Mouse (Mus musculus) right cerebral cortex, postnatal 36 days (tissue): ENCODE results near the gene Stat3.

ENCODE experiments used
- DNase-seq, 2 experiments: peaks; one replicate each; pipeline ENCODE4 v3.0.0; 2022; ENCODE audit warnings: low spot score in 2 of 2, mixed read lengths in 1 of 2

Gene Stat3

GRCm38 (mm10) chr11:100924386-100924919 is 14.9 kb downstream of the Stat3 start:
- DNase-seq = no peak

- no peak for DNase-seq
Measured at GRCm38 (mm10) chr11:100920887-100921624, 18.3 kb downstream of the Stat3 start.

GRCm38 (mm10) chr11:100918007-100918406 is 21.3 kb downstream of the Stat3 start:
- no peak for DNase-seq

DNA sequence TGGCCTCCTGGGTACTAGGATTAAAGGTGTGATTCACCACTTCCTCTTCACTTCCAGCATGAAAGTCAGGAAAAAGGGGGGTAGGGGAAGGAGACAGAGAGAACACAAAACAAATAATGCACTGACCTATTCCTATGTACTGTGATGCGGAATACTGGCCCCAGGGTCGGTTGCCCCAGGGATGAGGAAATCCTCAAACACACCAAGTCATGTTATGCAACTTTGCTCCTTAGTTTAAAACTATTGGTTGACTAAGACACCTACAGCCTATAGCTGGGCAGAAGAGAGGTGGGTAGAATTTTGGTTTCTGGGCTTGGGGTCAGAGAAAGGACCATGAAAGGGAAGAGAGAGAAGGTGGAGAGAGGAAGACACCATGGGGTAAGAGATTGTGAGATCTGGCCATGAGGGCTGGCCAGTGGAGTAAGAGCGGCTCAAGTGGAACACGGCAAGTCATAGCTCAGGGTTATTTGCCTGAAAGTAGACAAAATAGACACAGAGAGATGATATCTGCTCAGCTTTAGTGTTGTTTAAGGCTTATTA is 22.8 kb downstream of the Stat3 start:
- DNase-seq = no peak

DNA sequence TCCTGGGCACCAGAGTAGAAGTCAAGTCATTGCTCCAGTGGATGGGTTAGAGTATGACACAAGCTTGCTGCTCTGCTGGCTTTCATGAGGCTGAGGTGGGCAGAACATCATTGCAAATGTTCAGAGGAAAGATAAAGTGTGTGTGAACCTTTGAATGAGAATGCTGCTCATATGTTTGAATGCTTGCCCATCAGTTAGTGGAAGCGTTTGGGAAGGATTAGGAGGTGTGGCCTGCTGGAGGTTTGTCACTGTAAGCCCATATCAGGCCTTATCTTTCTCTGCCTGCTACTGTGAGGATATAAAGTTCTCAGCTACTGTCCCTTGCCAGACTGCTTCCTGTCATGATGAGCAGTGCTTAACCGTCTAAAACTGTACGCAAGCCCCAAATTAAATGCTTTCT is 24.3 kb downstream of the Stat3 start:
- DNase-seq = no peak

- DNase-seq = no peak
Measured at GRCm38 (mm10) chr11:100914415-100914814, 24.9 kb downstream of the Stat3 start.

- no peak for DNase-seq
Measured at GRCm38 (mm10) chr11:100912401-100913155, 26.8 kb downstream of the Stat3 start.

GRCm38 (mm10) chr11:100908567-100908966 is 30.8 kb downstream of the Stat3 start:
- DNase-seq = no peak

- DNase-seq = no peak
Measured at GRCm38 (mm10) chr11:100908112-100908511, 31.2 kb downstream of the Stat3 start.

DNA sequence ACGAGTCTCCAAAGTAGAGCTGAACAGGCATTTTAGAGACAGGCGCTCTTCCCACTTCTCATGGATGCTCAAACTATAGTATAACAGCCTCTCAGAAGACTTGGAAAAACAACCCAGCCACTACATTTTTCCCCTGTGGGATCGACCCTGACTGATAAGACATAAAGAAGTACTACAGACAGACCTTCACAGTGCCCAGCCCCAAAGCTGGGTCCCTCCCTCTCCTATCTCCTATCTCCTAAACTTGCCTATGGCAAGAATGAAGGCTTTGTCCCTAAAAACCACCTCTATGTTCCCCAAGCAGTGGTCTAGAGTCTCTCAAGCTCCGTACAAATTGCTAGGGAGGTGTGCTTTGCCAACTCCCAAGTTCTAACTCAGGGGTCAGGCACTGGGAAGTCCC is 32.5 kb downstream of the Stat3 start:
- DNase-seq = no peak

- DNase-seq = no peak
Measured at GRCm38 (mm10) chr11:100905929-100906328, 33.4 kb downstream of the Stat3 start.

- no peak for DNase-seq
Measured at GRCm38 (mm10) chr11:100904580-100905351, 34.6 kb downstream of the Stat3 start.

GRCm38 (mm10) chr11:100898441-100899199 is 40.7 kb downstream of the Stat3 start:
- DNase-seq = no peak

DNA sequence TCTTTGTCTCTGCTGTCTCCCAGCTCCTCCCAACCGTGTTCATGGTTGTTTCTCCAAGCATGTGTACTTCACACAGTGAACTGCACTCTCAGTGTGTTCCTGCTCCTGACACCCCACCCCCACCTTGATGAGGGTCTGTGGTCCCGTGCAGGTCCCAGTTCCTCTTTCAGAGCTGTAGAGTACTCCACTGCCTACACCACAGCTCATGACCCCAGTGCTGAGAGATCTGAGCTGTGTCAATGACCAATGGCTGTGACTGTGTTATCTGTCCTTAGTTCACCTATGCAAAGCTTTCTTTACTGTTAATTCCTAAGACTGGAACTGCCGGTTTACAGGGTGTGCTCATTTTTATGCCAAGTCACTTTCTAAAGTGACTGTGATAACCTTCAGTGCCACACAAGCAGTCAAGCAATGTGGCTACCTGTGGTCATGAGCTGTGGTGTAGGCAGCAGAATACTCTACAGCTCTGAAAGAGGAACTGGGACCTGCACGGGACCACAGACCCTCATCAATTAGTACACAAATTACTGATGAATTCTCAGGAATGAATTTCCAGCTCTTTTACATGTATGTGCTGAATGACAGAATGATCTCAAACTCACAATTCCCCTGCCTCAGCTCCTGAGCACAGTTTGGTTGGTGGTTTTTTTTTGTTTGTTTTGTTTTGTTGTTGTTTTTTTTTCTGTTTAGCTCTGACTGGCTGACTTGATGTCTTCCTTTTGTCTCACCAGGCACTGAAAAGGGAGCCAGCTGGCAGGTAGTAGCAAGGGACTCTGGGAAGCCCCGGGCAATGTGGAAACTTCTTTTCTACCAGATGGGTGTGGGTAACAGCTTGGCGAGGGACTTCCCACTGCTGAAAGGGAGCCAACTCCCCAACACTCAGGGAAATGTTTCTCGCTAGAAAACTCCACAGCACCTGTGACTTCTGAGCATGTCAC is 41.8 kb downstream of the Stat3 start:
- DNase-seq = peak; percentile 28 to 39

DNA sequence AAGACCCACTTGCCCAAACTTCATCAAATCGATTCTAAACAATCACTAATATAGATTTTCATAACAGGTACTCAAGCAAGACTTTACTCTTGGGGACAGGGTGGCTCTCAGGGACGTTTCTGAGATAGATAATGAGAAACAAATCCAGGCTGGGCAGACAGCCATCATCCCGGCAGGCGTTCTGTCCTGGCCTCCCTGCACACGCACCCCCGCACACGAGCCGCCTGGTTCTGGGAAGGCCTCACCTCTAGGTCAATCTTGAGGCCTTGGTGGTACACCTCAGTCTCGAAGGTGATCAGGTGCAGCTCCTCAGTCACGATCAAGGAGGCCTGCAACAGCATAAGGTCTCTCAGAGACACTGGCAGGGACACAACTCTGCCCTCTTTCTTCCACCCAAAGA is 43.3 kb downstream of the Stat3 start:
- no peak for DNase-seq

- no peak for DNase-seq
Measured at GRCm38 (mm10) chr11:100894146-100894918, 45.0 kb downstream of the Stat3 start.

GRCm38 (mm10) chr11:100893482-100893881 is 45.9 kb downstream of the Stat3 start:
- DNase-seq = peak; percentile 64 to 74

GRCm38 (mm10) chr11:100892435-100892834 is 46.9 kb downstream of the Stat3 start:
- no peak for DNase-seq
